Comparison of ENCODE assay signal across 8 mouse cellular contexts in genomic region chr4:130662979-130663725, GRCm38 (mm10). TPM values are rescaled to one million over a fixed set of nuclear protein-coding genes. Genes with fewer than 3 reads are reported as not detected.
A peak's percentile ranks its signal among the peaks of the same experiment; 100 is the strongest.
DNase-seq lines count a peak whose midpoint lies in the region; ATAC-seq lines count a peak whose summit lies in the region.

Pum1 (plus strand) TSS chr4:130663321.

- peak; percentile 86 for ATAC-seq in inflammation-experienced regulatory T-cells, adult 6 months
- ATAC-seq in megakaryocyte-erythroid progenitor cell, adult 5-6 weeks (replicated peaks; ENCODE audit: low FRiP score, low TSS enrichment, poor library complexity, severe bottlenecking), result peak; percentile 80

- intact Hi-C loops in gastrocnemius, postnatal 14 days (cut with DNase I; ENCODE audit: low total_unique reads), result no loop called here
- intact Hi-C loops in left cerebral cortex, postnatal 10 days (cut with DNase I), result no loop called here

- DNase-seq in adipocyte (ENCODE audit: low spot score), result peak; percentile 88
- peak; percentile 97 for DNase-seq in embryo, embryonic 10 days (ENCODE audit: low spot score)
- peak; percentile 90 for DNase-seq in gastrocnemius, postnatal 14 days
- peak; percentile 83 to 95 for DNase-seq in left cerebral cortex, postnatal 10 days (ENCODE audit: extremely low spot score in 1 of 2, low spot score in 2 of 2)
- DNase-seq in right cerebral cortex, postnatal 25 days, result peak; percentile 87
- peak; percentile 83 to 88 for DNase-seq in urinary bladder, postnatal 4 days (ENCODE audit: low spot score in 2 of 2)

RNA-seq across cellular contexts. Expression of gene Pum1, which starts in this region (rescaled TPM):
- total RNA-seq in gastrocnemius, postnatal 14 days (2021), result 10 to 100 TPM; 31.5 to 34.3 TPM
- 10 to 100 TPM; 56.7 to 91.1 (median 70.0) TPM for polyA plus RNA-seq in inflammation-experienced regulatory T-cells, adult 6 months (2017; shearing (Covaris generic))
- total RNA-seq in left cerebral cortex, postnatal 10 days (2021), result 100 to 1,000 TPM; 107 to 113 TPM
- total RNA-seq in megakaryocyte-erythroid progenitor cell, adult 5-6 weeks (2014; fragmentation: Nextera tagmentation), result 60.3 and 62.4 TPM in 2 replicates
- 35.9 and 41.2 TPM in 2 replicates for total RNA-seq in megakaryocyte-erythroid progenitor cell, adult 5-6 weeks (2017)

Comparison
In these comparisons a context has a peak if more than half of its experiments do, and no peak if none do; other contexts are left out.
1. Peak in every context shown above with its lines: DNase-seq and ATAC-seq.